Mouse (Mus musculus) kidney, postnatal 4 days (tissue): ENCODE measurements around the gene Tmem94.

Experiments
- DNase-seq, 2 experiments: peaks; one replicate each; pipeline ENCODE4 v3.0.0; 2021; ENCODE audit warnings: mixed read lengths in 2 of 2

The Tmem94 gene

GRCm38 (mm10) chr11:115809311-115809781, 44.1 kb downstream of the Tmem94 start:
- DNase-seq: peak; percentile 46 to 67

GRCm38 (mm10) chr11:115810377-115810776, 45.1 kb downstream of the Tmem94 start:
- DNase-seq: peak; percentile 81 to 87

- no peak for DNase-seq
Observed at GRCm38 (mm10) chr11:115811381-115812093, 46.3 kb downstream of the Tmem94 start.

GRCm38 (mm10) chr11:115812095-115812494, 46.9 kb downstream of the Tmem94 start:
- DNase-seq: peak; percentile 44 to 70

GRCm38 (mm10) chr11:115812533-115813420, 47.5 kb downstream of the Tmem94 start:
- DNase-seq: peak; percentile 51 to 53

GRCm38 (mm10) chr11:115813507-115814296, 48.5 kb downstream of the Tmem94 start, which contains the start of gene Caskin2:
Gene Caskin2, minus strand, starts transcription at chr11:115813639.
- DNase-seq: peak; percentile 99

- DNase-seq: peak; percentile 93 to 95
Observed at GRCm38 (mm10) chr11:115814605-115815450, 49.6 kb downstream of the Tmem94 start, which contains the start of gene Tsen54. Gene Tsen54, plus strand, starts transcription at chr11:115814724.

- no peak for DNase-seq
Observed at GRCm38 (mm10) chr11:115817331-115817730, 52.1 kb downstream of the Tmem94 start.

- peak in 1 of 2 experiments; percentile 59 for DNase-seq
Observed at GRCm38 (mm10) chr11:115819915-115820623, 54.8 kb downstream of the Tmem94 start.

GRCm38 (mm10) chr11:115821001-115821400, 55.8 kb downstream of the Tmem94 start:
- no peak for DNase-seq

- peak; percentile 94 to 97 for DNase-seq
Observed at GRCm38 (mm10) chr11:115823774-115824740, 58.8 kb downstream of the Tmem94 start, which contains the start of gene Llgl2. Gene Llgl2, plus strand, starts transcription at chr11:115824049.

- peak in 1 of 2 experiments; percentile 10 for DNase-seq
Observed at GRCm38 (mm10) chr11:115824813-115825212, 59.6 kb downstream of the Tmem94 start.

GRCm38 (mm10) chr11:115826487-115826886, 61.3 kb downstream of the Tmem94 start:
- no peak for DNase-seq

GRCm38 (mm10) chr11:115827624-115828023, 62.4 kb downstream of the Tmem94 start:
- no peak for DNase-seq

- DNase-seq: no peak
Observed at GRCm38 (mm10) chr11:115829036-115829435, 63.8 kb downstream of the Tmem94 start.

GRCm38 (mm10) chr11:115830550-115831325, 65.5 kb downstream of the Tmem94 start:
- peak in 1 of 2 experiments; percentile 62 for DNase-seq

GRCm38 (mm10) chr11:115831518-115831917, 66.3 kb downstream of the Tmem94 start:
- DNase-seq: no peak

GRCm38 (mm10) chr11:115832064-115832463, 66.8 kb downstream of the Tmem94 start:
- peak in 1 of 2 experiments; percentile 24 for DNase-seq

- DNase-seq: peak; percentile 91 to 94
Observed at GRCm38 (mm10) chr11:115832523-115832922, 67.3 kb downstream of the Tmem94 start.
